Mouse (Mus musculus) kidney, embryonic 16.5 days (tissue): ENCODE measurements around the gene Timm10. TPM values are rescaled to one million over a fixed set of nuclear protein-coding genes. Genes with fewer than 3 reads are reported as not detected.

ENCODE experiments used
- ATAC-seq: fragments of 200-750 bp; cut with Nextera tagmentation; 2 replicates; pipeline ENCODE4 v1.8.0; 2017; ENCODE audit warnings: moderate TSS enrichment; ENCODE audit not compliant: low FRiP score, low TSS enrichment
- H3K27ac ChIP-seq: fragments of 300-500 bp; sonication (generic); 2 replicates; pipeline ENCODE4 v1.5.1; 2014; ENCODE audit warnings: low read length
- H3K27me3 ChIP-seq: fragments of 300-500 bp; sonication (generic); 2 replicates; pipeline ENCODE4 v1.6.1; 2014; ENCODE audit warnings: low read length, control low read depth, mixed read lengths; ENCODE audit not compliant: insufficient read depth
- H3K36me3 ChIP-seq: fragments of 300-500 bp; sonication (generic); 2 replicates; pipeline ENCODE4 v1.6.1; 2014; ENCODE audit warnings: low read length, control low read depth, mixed read lengths; ENCODE audit not compliant: insufficient read depth
- H3K4me1 ChIP-seq: fragments of 300-500 bp; sonication (generic); 2 replicates; pipeline ENCODE4 v1.6.1; 2014; ENCODE audit warnings: low read length, control low read depth, mixed read lengths; ENCODE audit not compliant: insufficient read depth
- H3K4me2 ChIP-seq: fragments of 300-500 bp; sonication (generic); replicated peaks from 2 replicates; pipeline ENCODE4 v1.6.1; 2014; ENCODE audit warnings: low read depth, low read length
- H3K4me3 ChIP-seq: fragments of 300-500 bp; sonication (generic); 2 replicates; pipeline ENCODE4 v1.5.1; 2014; ENCODE audit warnings: mild to moderate bottlenecking, low read length
- H3K9ac ChIP-seq: fragments of 300-500 bp; sonication (generic); replicated peaks from 2 replicates; pipeline ENCODE4 v1.6.1; 2014; ENCODE audit warnings: low read length
- H3K9me3 ChIP-seq: fragments of 300-500 bp; sonication (generic); 2 replicates; pipeline ENCODE4 v1.6.1; 2016; ENCODE audit warnings: low read length, control low read depth
- WGBS: fragments of 180-500 bp; shearing (Covaris S2); extraction: QIAGEN DNeasy Blood & Tissue Kit; methylation state at CpG from one replicate; pipeline ENCODE4 v1.1.7; 2014; 5-methylcytosine and 5-hydroxymethylcytosine counted together
- polyA plus RNA-seq: library from polyadenylated mRNA; unstranded; fragments of >200 nt; fragmentation: Nextera tagmentation; extraction: Ambion mirVana; gene quantifications from 2 replicates; pipeline ENCODE4 v1.2.1, GENCODE M21; 2015

Gene Timm10
- polyA plus RNA-seq, 1 experiment from 2014 or later: 66.6 TPM

GRCm38 (mm10) chr2:84850407-84851129 lies 23.8 kb downstream of the Timm10 start:
- H3K9me3 ChIP-seq: no peaks in the 10 kb centered on the region
- no peaks in the 10 kb centered on the region for H3K27me3 ChIP-seq
- H3K27ac ChIP-seq: no peak overlapping the region
- WGBS: 44% methylated on average over 7 of the region's 7 CpGs
- no peak for ATAC-seq
- H3K36me3 ChIP-seq: 0 out of 2 replicates have a peak, but pooled peaks cover 2% of the 10 kb centered on the region
- H3K4me1 ChIP-seq: peaks cover 10% of the 10 kb centered on the region
- 0 out of 2 replicates have a peak overlapping the region, but pooled peaks have one; percentile 10 for H3K9ac ChIP-seq
- peak overlapping the region; percentile 40 for H3K4me2 ChIP-seq
- H3K4me3 ChIP-seq: peak overlapping the region; percentile 8; the same call in 1 of the 2 replicates

- WGBS: 40% methylated on average over 23 of the region's 23 CpGs
- no peaks in the 10 kb centered on the region for H3K27me3 ChIP-seq
- 0 out of 2 replicates have a peak, but pooled peaks cover 2% of the 10 kb centered on the region for H3K36me3 ChIP-seq
- 0 out of 2 replicates have a peak overlapping the region, but pooled peaks have one; percentile 10 for H3K9ac ChIP-seq
- peak; percentile 80 for ATAC-seq
- peaks cover 10% of the 10 kb centered on the region for H3K4me1 ChIP-seq
- H3K4me3 ChIP-seq: peak overlapping the region; percentile 8; the same call in 1 of the 2 replicates
- H3K4me2 ChIP-seq: peak overlapping the region; percentile 40
- H3K9me3 ChIP-seq: no peaks in the 10 kb centered on the region
- 0 out of 2 replicates have a peak overlapping the region, but pooled peaks have one; percentile 40 for H3K27ac ChIP-seq
Observed at GRCm38 (mm10) chr2:84851130-84852040, 24.6 kb downstream of the Timm10 start.

- H3K27ac ChIP-seq: no peak overlapping the region
- peak; percentile 59; the same call in 1 of the 2 replicates for ATAC-seq
- WGBS: 49% methylated on average over 2 of the region's 2 CpGs
- no peak overlapping the region for H3K4me2 ChIP-seq
- peaks cover 4% of the 10 kb centered on the region for H3K4me1 ChIP-seq
- H3K27me3 ChIP-seq: no peaks in the 10 kb centered on the region
- H3K36me3 ChIP-seq: peaks cover 18% of the 10 kb centered on the region
- no peak overlapping the region for H3K9ac ChIP-seq
- H3K4me3 ChIP-seq: no peak overlapping the region
- H3K9me3 ChIP-seq: no peaks in the 10 kb centered on the region
Observed at GRCm38 (mm10) chr2:84855732-84856131, 28.9 kb downstream of the Timm10 start.

GRCm38 (mm10) chr2:84858551-84858950 lies 31.8 kb downstream of the Timm10 start:
- Histone ChIP-seq H3K27ac (no peak overlapping the region), H3K36me3 (peaks cover 24% of the 10 kb centered on the region), H3K9me3 (no peaks in the 10 kb centered on the region), H3K27me3 (no peaks in the 10 kb centered on the region), H3K4me1 (no peaks in the 10 kb centered on the region), H3K4me3 (no peak overlapping the region), H3K9ac (no peak overlapping the region), H3K4me2 (no peak overlapping the region)
- 82% methylated on average over 1 of the region's 1 CpGs for WGBS
- no peak for ATAC-seq

- H3K4me1 ChIP-seq: no peaks in the 10 kb centered on the region
- H3K36me3 ChIP-seq: peaks cover 22% of the 10 kb centered on the region
- no peak overlapping the region for H3K27ac ChIP-seq
- H3K4me3 ChIP-seq: no peak overlapping the region
- no peaks in the 10 kb centered on the region for H3K27me3 ChIP-seq
- ATAC-seq: no peak
- H3K9ac ChIP-seq: no peak overlapping the region
- no peaks in the 10 kb centered on the region for H3K9me3 ChIP-seq
- WGBS: 88% methylated on average over 7 of the region's 7 CpGs
- H3K4me2 ChIP-seq: no peak overlapping the region
Observed at GRCm38 (mm10) chr2:84859991-84860780, 33.4 kb downstream of the Timm10 start.

- no peak overlapping the region for H3K4me2 ChIP-seq
- no peak for ATAC-seq
- peaks cover 22% of the 10 kb centered on the region for H3K36me3 ChIP-seq
- WGBS: 75% methylated on average over 3 of the region's 3 CpGs
- H3K4me1 ChIP-seq: peaks cover 9% of the 10 kb centered on the region
- no peak overlapping the region for H3K27ac ChIP-seq
- no peak overlapping the region for H3K4me3 ChIP-seq
- H3K9me3 ChIP-seq: no peaks in the 10 kb centered on the region
- H3K9ac ChIP-seq: no peak overlapping the region
- H3K27me3 ChIP-seq: peaks cover 5% of the 10 kb centered on the region
Observed at GRCm38 (mm10) chr2:84861430-84861829, 34.6 kb downstream of the Timm10 start.

GRCm38 (mm10) chr2:84862231-84862630 lies 35.4 kb downstream of the Timm10 start:
- Histone ChIP-seq H3K4me1 (peaks cover 10% of the 10 kb centered on the region), H3K4me3 (no peak overlapping the region), H3K4me2 (no peak overlapping the region), H3K9ac (no peak overlapping the region), H3K27ac (no peak overlapping the region), H3K36me3 (peaks cover 19% of the 10 kb centered on the region), H3K9me3 (no peaks in the 10 kb centered on the region), H3K27me3 (peaks cover 13% of the 10 kb centered on the region)
- WGBS: 83% methylated on average over 3 of the region's 3 CpGs
- ATAC-seq: no peak

GRCm38 (mm10) chr2:84865616-84866571 lies 39.1 kb downstream of the Timm10 start:
- Histone ChIP-seq H3K27me3 (peaks cover 42% of the 10 kb centered on the region), H3K9ac (peak overlapping the region; percentile 54), H3K27ac (no peak overlapping the region), H3K4me1 (peaks cover 10% of the 10 kb centered on the region), H3K4me3 (peak overlapping the region; percentile 39), H3K9me3 (no peaks in the 10 kb centered on the region), H3K4me2 (peak overlapping the region; percentile 61), H3K36me3 (peaks cover 6% of the 10 kb centered on the region)
- peak; percentile 42; the same call in 1 of the 2 replicates for ATAC-seq
- under 1% methylated on average over 45 of the region's 47 CpGs for WGBS
